Mouse (Mus musculus): ENCODE measurements around the gene Bcar3.

Bcar3 gene

DNA sequence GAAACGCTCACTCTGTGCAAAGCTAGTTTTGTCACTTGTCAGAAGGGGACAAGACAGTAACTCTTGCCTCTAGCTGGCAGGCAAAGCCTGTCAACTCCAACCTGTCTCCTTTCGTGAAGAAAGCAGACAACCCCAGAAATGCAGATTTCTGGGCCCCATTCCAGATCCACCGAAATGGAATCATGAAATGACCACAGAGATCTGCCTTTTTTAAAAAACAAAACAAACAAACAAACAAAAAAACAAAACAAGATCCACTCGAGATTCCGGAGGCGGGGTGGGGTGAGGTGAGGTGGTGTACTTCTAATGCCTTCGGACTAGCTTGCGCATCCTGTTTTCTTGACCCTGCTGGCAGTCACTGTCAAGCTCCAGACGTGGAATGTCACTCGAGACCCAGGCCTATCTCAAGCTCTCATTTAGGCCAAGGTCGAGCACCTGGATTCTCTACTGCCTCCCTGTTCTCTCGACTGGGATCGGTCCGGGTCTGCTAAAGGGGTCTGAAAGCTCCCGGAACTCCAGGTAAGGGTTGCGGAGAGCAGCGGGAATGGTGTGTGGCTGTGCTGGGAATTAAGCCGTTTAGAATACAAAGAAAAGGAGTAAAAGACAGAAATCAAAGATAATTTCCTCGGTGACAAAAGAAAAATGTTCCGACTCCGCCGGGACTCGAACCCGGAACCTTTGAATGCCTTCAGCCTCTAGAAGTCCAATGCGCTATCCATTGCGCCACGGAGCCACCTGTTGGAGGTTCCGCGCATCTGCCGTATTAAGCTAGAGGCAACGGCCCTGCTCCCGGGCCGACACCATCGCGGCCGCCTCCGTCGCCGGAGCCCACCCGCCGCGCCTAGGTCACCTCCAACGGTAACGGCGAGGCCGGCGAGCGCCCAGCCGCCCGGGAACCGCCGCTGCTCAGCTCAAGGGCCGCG lies 1.4 kb upstream of the Bcar3 start:
- DNase-seq (ENCODE audit: low spot score), result peak; percentile 94

- no peak for DNase-seq (ENCODE audit: low spot score)
Measured at GRCm38 (mm10) chr3:122293223-122293953, 548 bp upstream of the Bcar3 start.

DNA sequence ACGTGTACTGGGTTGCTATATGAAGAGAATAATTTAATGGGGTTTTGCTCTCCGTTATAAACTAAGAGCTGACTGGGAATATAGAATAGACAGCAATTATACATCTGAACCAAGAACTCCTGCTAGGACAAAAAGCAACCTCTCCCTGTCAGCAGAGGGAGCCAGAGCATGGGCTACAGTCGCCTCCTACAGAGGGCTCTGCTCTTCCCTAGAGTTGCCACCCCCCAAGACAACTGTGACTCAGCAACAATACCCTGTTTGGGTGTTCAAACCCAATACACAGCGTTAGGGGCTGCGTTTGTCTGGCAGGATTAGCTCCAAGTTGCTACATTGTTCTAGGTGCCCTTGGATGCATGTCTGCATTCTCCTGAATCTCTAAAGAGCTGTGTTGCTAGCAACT lies 1.6 kb downstream of the Bcar3 start:
- DNase-seq (ENCODE audit: low spot score), result peak; percentile 63

- DNase-seq (ENCODE audit: low spot score), result no peak
Measured at GRCm38 (mm10) chr3:122296979-122297378, 3.0 kb downstream of the Bcar3 start.

DNA sequence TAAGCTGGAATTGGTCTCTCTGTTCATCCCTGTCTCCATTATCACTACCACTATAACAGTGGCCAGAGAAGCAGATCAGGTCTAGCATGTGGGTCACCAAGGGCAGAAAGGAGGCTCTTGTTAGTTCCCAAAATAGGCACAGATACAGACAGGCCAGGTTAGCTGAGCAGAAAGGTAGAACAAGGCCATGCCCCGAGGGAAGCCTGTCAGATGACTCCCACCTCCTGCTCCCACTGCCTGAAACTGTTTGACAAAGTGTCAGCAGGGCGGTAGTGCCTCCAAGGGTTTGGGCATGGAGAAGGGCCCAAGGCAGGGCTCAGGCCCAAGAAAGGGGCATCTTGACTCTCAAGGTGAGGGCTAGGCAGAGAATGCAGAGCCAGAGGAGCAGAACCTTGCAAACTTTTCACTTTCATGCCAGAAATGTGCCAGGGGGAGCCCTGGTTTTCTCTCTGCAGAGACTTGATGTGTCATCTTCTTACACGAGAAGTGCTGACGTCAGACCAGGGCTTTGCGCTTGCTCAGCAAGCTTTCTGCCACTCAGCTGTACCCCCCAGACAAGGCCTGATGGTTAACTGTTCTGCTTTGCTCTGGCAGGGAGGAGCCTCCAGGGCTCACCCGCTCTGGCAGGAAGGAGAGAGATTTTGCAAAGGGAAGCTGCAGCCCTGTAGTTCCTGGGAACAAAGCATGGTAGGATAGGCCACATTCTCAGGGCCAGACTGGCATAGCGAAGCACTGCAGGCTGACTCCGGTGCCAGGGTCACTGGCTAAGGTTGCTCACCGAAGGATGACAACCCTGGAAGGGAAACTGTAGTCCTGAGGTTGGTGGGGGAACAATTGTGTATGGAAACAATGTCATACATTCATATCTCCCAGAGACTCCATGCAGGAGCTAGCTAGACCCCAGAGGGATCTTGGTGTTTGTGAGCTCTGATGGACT lies 7.3 kb downstream of the Bcar3 start:
- DNase-seq (ENCODE audit: low spot score), result peak; percentile 77

DNA sequence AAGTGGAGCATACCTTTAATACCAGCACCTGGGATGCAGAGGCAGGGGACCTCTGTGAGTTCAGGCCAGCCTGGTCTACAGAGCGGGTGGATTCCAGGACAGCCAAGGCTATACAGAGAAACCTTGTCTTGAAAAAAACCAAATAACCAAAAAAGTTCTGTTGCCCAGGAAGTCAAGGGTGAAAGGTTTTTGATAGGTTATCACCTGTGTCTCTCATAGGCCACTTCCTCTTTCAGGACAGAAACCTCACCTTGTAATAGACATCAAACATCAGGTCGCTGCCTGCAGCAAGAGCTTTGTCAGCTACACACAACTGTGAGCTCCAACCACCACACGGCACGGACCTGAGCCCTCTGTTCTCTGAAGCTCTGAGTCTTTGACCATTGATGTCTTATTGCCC lies 10.6 kb downstream of the Bcar3 start:
- no peak for DNase-seq (ENCODE audit: low spot score)

DNA sequence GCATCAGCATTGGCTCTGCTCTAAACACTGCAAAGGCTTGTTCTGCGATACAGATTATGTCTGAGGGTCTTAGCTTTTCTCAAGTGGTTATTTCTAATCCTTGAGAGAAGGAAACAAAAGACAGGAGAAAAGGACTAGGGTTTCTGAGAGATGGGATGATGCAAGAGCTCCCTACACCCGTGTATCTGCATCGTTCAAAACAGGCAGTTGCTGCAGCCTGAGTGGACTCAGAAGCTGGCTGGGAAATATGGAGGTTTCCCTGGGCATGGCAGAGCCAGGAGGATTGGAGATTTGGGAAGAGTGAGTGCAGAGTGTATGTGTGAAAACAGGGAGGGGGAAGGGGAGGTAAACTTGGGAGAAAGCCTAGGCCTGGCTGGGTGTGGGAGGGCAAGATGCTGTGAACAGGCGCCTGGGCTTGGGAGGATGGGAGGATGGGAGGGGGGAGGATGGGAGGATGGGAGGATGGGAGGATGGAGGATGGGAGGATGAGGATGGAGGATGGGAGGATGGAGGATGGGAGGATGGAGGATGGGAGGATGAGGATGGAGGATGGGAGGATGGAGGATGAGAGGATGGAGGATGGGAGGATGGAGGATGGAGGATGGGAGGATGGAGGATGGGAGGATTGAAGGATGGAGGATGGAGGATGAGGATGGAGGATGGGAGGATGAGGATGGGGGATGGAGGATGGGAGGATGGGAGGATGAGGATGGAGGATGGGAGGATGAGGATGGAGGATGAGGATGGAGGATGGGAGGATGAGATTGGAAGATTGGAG lies 14.1 kb downstream of the Bcar3 start:
- DNase-seq (ENCODE audit: low spot score), result no peak

- no peak for DNase-seq (ENCODE audit: low spot score)
Measured at GRCm38 (mm10) chr3:122308981-122309380, 15.0 kb downstream of the Bcar3 start.

- DNase-seq (ENCODE audit: low spot score), result peak; percentile 86
Measured at GRCm38 (mm10) chr3:122312078-122312477, 18.1 kb downstream of the Bcar3 start.

- DNase-seq (ENCODE audit: low spot score), result no peak
Measured at GRCm38 (mm10) chr3:122312936-122313629, 19.1 kb downstream of the Bcar3 start.

GRCm38 (mm10) chr3:122313936-122314335 lies 20.0 kb downstream of the Bcar3 start:
- no peak for DNase-seq (ENCODE audit: low spot score)

DNA sequence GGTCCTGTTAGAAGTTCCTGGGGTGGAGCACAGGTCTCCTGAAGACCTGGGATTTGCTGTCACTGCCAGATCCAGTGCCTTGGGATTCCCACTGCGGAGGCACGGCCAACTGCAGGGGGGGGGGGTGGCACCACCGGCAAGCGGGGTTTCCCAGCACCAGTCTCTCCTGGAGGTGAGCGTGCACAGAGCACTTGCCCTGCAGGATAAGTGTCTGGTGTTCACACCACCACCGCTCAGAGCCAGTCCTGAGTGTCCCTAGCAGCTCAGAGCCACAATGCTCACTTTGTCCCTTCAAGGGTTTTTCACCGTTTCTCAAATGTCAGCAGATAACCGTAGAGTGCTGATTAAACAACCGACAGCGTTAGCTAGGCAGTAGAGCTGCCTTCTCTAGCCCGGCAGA lies 22.7 kb downstream of the Bcar3 start:
- DNase-seq (ENCODE audit: low spot score), result no peak

DNA sequence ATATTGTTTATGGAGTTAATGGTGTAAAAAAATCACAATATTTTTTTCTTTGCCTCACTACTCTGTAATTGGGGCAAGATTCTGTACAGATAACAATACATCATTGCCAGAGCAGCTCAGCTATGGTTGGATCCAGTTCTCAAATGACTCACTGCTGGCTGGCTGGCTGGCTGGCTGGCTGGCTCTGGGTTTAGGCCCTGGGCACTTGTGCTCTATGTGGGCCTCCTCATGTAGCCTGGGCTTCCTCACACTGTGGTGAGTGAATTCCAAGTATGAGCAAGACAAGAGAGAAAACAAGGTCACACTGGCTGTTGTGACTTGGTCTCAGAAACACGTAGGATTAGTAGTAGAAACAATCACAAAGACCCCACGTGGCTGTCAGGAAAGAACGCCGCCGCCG lies 23.4 kb downstream of the Bcar3 start:
- no peak for DNase-seq (ENCODE audit: low spot score)

GRCm38 (mm10) chr3:122322226-122322625 lies 28.3 kb downstream of the Bcar3 start:
- DNase-seq (ENCODE audit: low spot score), result no peak

DNA sequence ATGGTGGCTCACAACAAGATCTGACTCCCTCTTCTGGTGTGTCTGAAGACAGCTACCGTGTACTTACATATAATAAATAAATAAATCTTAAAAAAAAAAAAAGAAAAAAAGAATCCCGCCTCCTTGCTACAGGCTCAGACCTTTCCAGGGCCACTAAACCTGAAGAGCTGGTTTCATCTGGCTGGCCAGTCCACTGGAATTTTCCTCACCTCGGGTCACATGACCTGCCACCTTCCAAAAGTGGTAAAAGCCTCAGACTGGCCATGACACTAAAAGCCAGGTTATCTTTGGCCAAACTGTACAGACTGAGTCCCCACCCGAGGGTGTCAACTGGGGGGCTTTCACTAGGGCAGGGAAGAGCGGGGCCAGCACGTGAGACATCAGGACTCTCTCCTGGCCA lies 29.9 kb downstream of the Bcar3 start:
- no peak for DNase-seq (ENCODE audit: low spot score)

DNA sequence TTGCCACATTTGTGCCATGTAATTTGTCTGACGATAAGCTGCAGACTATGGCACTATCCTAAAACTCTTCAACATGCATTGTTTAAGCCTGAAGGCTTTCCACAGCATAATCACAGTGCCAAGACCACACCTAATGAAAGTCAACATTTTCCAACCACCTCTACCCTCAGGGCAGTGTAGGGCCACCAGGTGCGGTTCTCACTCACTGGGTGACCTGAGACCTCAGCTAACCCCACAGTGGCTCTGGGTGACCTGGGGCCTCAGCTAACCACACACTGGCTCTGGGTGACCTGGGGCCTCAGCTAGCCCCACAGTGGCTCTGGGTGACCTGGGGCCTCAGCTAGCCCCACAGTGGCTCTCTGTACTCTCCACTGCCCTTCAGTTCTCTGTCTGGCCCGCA lies 30.6 kb downstream of the Bcar3 start:
- DNase-seq (ENCODE audit: low spot score), result no peak

DNA sequence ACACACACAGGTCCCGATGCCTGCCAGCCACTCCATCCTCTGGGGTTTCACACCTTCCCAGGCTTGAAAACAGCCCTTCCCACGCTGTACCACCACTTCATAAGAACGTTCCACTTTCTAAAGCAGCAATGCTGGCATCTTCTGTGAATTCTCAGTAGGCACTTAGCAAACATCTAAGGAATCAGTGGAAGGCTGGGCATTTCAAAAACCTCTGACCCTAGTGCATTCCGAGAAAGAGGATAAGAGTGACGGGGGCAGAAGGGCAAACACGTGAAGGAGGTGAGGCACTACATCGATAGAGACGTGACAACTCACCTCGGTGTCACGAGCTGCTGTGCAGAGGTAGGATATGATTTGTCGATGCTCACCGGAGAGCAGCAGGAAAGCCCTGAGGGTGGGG lies 36.5 kb downstream of the Bcar3 start:
- no peak for DNase-seq (ENCODE audit: low spot score)

DNA sequence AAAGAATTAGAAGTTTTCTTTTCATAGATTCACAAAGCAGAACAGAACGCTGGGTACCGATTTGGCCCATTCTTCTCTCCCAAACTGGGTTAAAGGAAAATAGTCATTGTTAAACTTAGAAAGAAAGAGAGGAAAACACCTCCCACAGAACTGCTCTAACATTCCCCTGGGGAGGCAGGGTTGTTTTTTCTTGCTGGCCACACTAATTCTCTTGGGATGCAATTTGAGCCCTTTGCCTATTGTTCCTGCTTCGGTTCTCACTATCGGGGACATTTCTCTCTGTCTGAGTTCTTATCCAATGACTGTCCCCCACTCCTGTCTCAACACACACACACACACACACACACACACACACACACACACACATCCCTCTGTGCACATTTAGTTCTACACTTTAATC lies 39.6 kb downstream of the Bcar3 start:
- DNase-seq (ENCODE audit: low spot score), result no peak

- DNase-seq (ENCODE audit: low spot score), result no peak
Measured at GRCm38 (mm10) chr3:122333902-122334301, 40.0 kb downstream of the Bcar3 start.

GRCm38 (mm10) chr3:122334375-122334774 lies 40.4 kb downstream of the Bcar3 start:
- no peak for DNase-seq (ENCODE audit: low spot score)

- DNase-seq (ENCODE audit: low spot score), result no peak
Measured at GRCm38 (mm10) chr3:122336030-122336429, 42.1 kb downstream of the Bcar3 start.

All from layer of hippocampus, adult 11-12 months (tissue).